27 mouse cellular contexts compared by ENCODE assay signal in the genomic region with DNA sequence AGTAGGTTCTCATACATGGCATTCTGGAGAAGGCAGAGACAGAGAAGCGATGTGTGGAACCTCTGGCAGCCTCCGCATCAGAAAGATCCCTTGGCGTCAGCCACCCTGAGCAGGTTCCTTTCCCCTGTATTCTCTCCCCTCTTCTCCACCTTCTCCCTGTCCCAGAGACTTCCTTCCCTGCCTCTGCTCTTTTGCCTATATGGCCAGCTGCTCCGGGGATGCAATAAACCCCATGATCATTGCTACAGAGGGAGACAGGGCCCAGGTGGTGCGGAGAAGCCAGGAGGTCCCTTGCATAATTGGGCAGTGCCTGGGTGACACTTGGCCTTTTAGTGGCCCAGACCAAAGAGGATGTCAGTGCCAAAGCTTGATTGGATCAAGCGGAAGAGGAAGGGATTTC.
"Had no signal": no experiment of that assay in that cellular context is flagged by ENCODE, and none has a peak within 500 bp of the region (broad histone marks: within the 10 kb centered on the region; RNA-seq: fewer than 3 reads in every experiment).

No protein-coding gene starts in this region.

- H3K9me3 ChIP-seq: embryonic facial prominence, embryonic 10.5 days; embryonic facial prominence, embryonic 12.5 days; embryonic facial prominence, embryonic 13.5 days; embryonic facial prominence, embryonic 15.5 days; forebrain, embryonic 10.5 days; forebrain, embryonic 12.5 days; forebrain, embryonic 13.5 days; forebrain, embryonic 15.5 days had no signal

- H3K4me2 ChIP-seq: embryonic facial prominence, embryonic 12.5 days; embryonic facial prominence, embryonic 13.5 days; embryonic facial prominence, embryonic 15.5 days; forebrain, embryonic 12.5 days; forebrain, embryonic 13.5 days; forebrain, embryonic 15.5 days had no signal

- H3K9ac ChIP-seq: embryonic facial prominence, embryonic 12.5 days; embryonic facial prominence, embryonic 13.5 days; embryonic facial prominence, embryonic 15.5 days; forebrain, embryonic 12.5 days; forebrain, embryonic 13.5 days; forebrain, embryonic 15.5 days; forebrain, postnatal 0 days had no signal

- H3K4me3 ChIP-seq: embryonic facial prominence, embryonic 10.5 days; embryonic facial prominence, embryonic 12.5 days; embryonic facial prominence, embryonic 13.5 days; embryonic facial prominence, embryonic 15.5 days; erythroblast, embryonic 14.5 days; forebrain, embryonic 10.5 days; forebrain, embryonic 12.5 days; forebrain, embryonic 13.5 days; forebrain, embryonic 15.5 days; gastrocnemius, adult 2 months; heart, adult 2 months had no signal

- H3K27me3 ChIP-seq: embryonic facial prominence, embryonic 12.5 days; embryonic facial prominence, embryonic 13.5 days; embryonic facial prominence, embryonic 15.5 days; forebrain, embryonic 12.5 days; forebrain, embryonic 13.5 days; forebrain, embryonic 15.5 days had no signal

- H3K27ac ChIP-seq: embryonic facial prominence, embryonic 10.5 days; embryonic facial prominence, embryonic 12.5 days; embryonic facial prominence, embryonic 13.5 days; embryonic facial prominence, embryonic 15.5 days; forebrain, embryonic 10.5 days; forebrain, embryonic 12.5 days; forebrain, embryonic 13.5 days; forebrain, embryonic 15.5 days; gastrocnemius, adult 2 months; heart, adult 2 months had no signal

- ATAC-seq: forebrain, embryonic 13.5 days; forebrain, embryonic 14.5 days; forebrain, embryonic 15.5 days; forebrain, embryonic 16.5 days; forebrain, postnatal 0 days had no signal

- H3K36me3 ChIP-seq: embryonic facial prominence, embryonic 10.5 days; embryonic facial prominence, embryonic 12.5 days; embryonic facial prominence, embryonic 13.5 days; embryonic facial prominence, embryonic 15.5 days; forebrain, embryonic 10.5 days; forebrain, embryonic 12.5 days; forebrain, embryonic 15.5 days had no signal

- DNase-seq: cerebellum, adult 2 months; cerebellum, adult 8-10 months; cerebellum, adult 9-10 months; cerebellum, adult 9-11 months; cerebellum, postnatal 10 days; cerebellum, postnatal 14 days; cerebellum, postnatal 25 days; cerebellum, postnatal 36 days; embryo, embryonic 11 days; forebrain, postnatal 0 days; gastrocnemius, adult 2 months; gastrocnemius, postnatal 10 days; gastrocnemius, postnatal 14 days; gastrocnemius, postnatal 25 days; gastrocnemius, postnatal 36 days; heart, adult 2 months had no signal

- H3K4me1 ChIP-seq: embryonic facial prominence, embryonic 10.5 days; embryonic facial prominence, embryonic 12.5 days; embryonic facial prominence, embryonic 13.5 days; embryonic facial prominence, embryonic 15.5 days; forebrain, embryonic 12.5 days; forebrain, embryonic 15.5 days had no signal
